Mouse (Mus musculus): ENCODE data around the gene Tnrc18. TPM values are rescaled to one million over a fixed set of nuclear protein-coding genes. Genes with fewer than 3 reads are reported as not detected.
A peak's percentile ranks its signal among the peaks of the same experiment; 100 is the strongest.

The Tnrc18 gene
- total and polyA plus RNA-seq, 2 experiments from 2014 or later, result 19.9 to 137 TPM

GRCm38 (mm10) chr5:142792594-142792993 is 24.9 kb downstream of the Tnrc18 start:
- 92% methylated on average over 4 of the region's 4 CpGs for WGBS
- H3K36me3 ChIP-seq (ENCODE audit: insufficient read depth, low read length), result peaks cover 22% of the 10 kb centered on the region

GRCm38 (mm10) chr5:142788279-142788678 is 29.2 kb downstream of the Tnrc18 start:
- no peak for TF ChIP-seq CTCF (IDR thresholded peaks at IDR 0.05; ENCODE audit: low read depth)
- no peaks in the 10 kb centered on the region for H3K4me1 ChIP-seq (ENCODE audit: insufficient read depth, low read length)
- WGBS, result 90% methylated on average over 20 of the region's 23 CpGs

More at GRCm38 (mm10) chr5:142792594-142792993, 24.9 kb downstream of the Tnrc18 start:
- no peak for ATAC-seq
- Histone ChIP-seq H3K9me3 (ENCODE audit: low read length) (no peaks in the 10 kb centered on the region), H3K9ac (replicated peaks; ENCODE audit: low read length) (no peak overlapping the region), H3K4me2 (ENCODE audit: low read depth, low read length) (no peak overlapping the region), H3K4me3 (ENCODE audit: low read length) (no peak overlapping the region), H3K4me1 (ENCODE audit: insufficient read depth, low read length) (no peaks in the 10 kb centered on the region), H3K27ac (no peak overlapping the region), H3K27me3 (ENCODE audit: insufficient read depth, low read length) (no peaks in the 10 kb centered on the region)
- no peak for DNase-seq (ENCODE audit: low spot score)
- TF ChIP-seq CTCF (IDR thresholded peaks at IDR 0.05; ENCODE audit: low read depth), result no peak

GRCm38 (mm10) chr5:142787304-142787905 is 30.1 kb downstream of the Tnrc18 start:
- Histone ChIP-seq H3K36me3 (ENCODE audit: insufficient read depth, low read length) (peaks cover 33% of the 10 kb centered on the region), H3K27ac (no peak overlapping the region), H3K4me1 (ENCODE audit: insufficient read depth, low read length) (no peaks in the 10 kb centered on the region), H3K9me3 (ENCODE audit: low read length) (no peaks in the 10 kb centered on the region), H3K4me3 (ENCODE audit: low read length) (no peak overlapping the region), H3K27me3 (ENCODE audit: insufficient read depth, low read length) (no peaks in the 10 kb centered on the region), H3K4me2 (ENCODE audit: low read depth, low read length) (no peak overlapping the region), H3K9ac (replicated peaks; ENCODE audit: low read length) (no peak overlapping the region)
- 77% methylated on average over 36 of the region's 37 CpGs for WGBS
- peak; percentile 41 for TF ChIP-seq CTCF (IDR thresholded peaks at IDR 0.05; ENCODE audit: low read depth)
- no peak for ATAC-seq
- no peak for DNase-seq (ENCODE audit: low spot score)

More at GRCm38 (mm10) chr5:142788279-142788678, 29.2 kb downstream of the Tnrc18 start:
- no peak overlapping the region for H3K4me2 ChIP-seq (ENCODE audit: low read depth, low read length)
- ATAC-seq (no peak), DNase-seq (ENCODE audit: low spot score) (no peak)
- no peaks in the 10 kb centered on the region for H3K9me3 ChIP-seq (ENCODE audit: low read length)
- peaks cover 33% of the 10 kb centered on the region for H3K36me3 ChIP-seq (ENCODE audit: insufficient read depth, low read length)
- H3K27me3 ChIP-seq (ENCODE audit: insufficient read depth, low read length), result no peaks in the 10 kb centered on the region
- H3K4me3 ChIP-seq (ENCODE audit: low read length), result no peak overlapping the region
- no peak overlapping the region for H3K27ac ChIP-seq
- no peak overlapping the region for H3K9ac ChIP-seq (replicated peaks; ENCODE audit: low read length)

GRCm38 (mm10) chr5:142786709-142787108 is 30.8 kb downstream of the Tnrc18 start:
- no peak for DNase-seq (ENCODE audit: low spot score)
- Histone ChIP-seq H3K36me3 (ENCODE audit: insufficient read depth, low read length) (peaks cover 33% of the 10 kb centered on the region), H3K4me2 (ENCODE audit: low read depth, low read length) (no peak overlapping the region), H3K4me1 (ENCODE audit: insufficient read depth, low read length) (no peaks in the 10 kb centered on the region), H3K27ac (no peak overlapping the region), H3K27me3 (ENCODE audit: insufficient read depth, low read length) (no peaks in the 10 kb centered on the region), H3K4me3 (ENCODE audit: low read length) (no peak overlapping the region), H3K9ac (replicated peaks; ENCODE audit: low read length) (no peak overlapping the region), H3K9me3 (ENCODE audit: low read length) (no peaks in the 10 kb centered on the region)
- ATAC-seq, result no peak
- no peak for TF ChIP-seq CTCF (IDR thresholded peaks at IDR 0.05; ENCODE audit: low read depth)
- WGBS, result 90% methylated on average over 5 of the region's 5 CpGs

GRCm38 (mm10) chr5:142786215-142786614 is 31.2 kb downstream of the Tnrc18 start:
- no peaks in the 10 kb centered on the region for H3K9me3 ChIP-seq (ENCODE audit: low read length)
- 93% methylated on average over 3 of the region's 3 CpGs for WGBS
- no peak overlapping the region for H3K27ac ChIP-seq
- ATAC-seq (no peak), DNase-seq (ENCODE audit: low spot score) (no peak)
- H3K4me2 ChIP-seq (ENCODE audit: low read depth, low read length), result no peak overlapping the region
- TF ChIP-seq CTCF (IDR thresholded peaks at IDR 0.05; ENCODE audit: low read depth), result no peak
- H3K27me3 ChIP-seq (ENCODE audit: insufficient read depth, low read length), result no peaks in the 10 kb centered on the region
- H3K9ac ChIP-seq (replicated peaks; ENCODE audit: low read length), result no peak overlapping the region
- H3K4me1 ChIP-seq (ENCODE audit: insufficient read depth, low read length), result peaks cover 2% of the 10 kb centered on the region
- H3K36me3 ChIP-seq (ENCODE audit: insufficient read depth, low read length), result peaks cover 33% of the 10 kb centered on the region
- H3K4me3 ChIP-seq (ENCODE audit: low read length), result no peak overlapping the region

- no peak overlapping the region for H3K4me3 ChIP-seq (ENCODE audit: low read length)
- H3K9me3 ChIP-seq (ENCODE audit: low read length), result no peaks in the 10 kb centered on the region
- 52% methylated on average over 7 of the region's 7 CpGs for whole genome bisulfite sequencing
- ATAC-seq (no peak), DNase-seq (ENCODE audit: low spot score) (no peak)
- no peak for TF ChIP-seq CTCF (IDR thresholded peaks at IDR 0.05; ENCODE audit: low read depth)
- H3K27me3 ChIP-seq (ENCODE audit: insufficient read depth, low read length), result no peaks in the 10 kb centered on the region
- no peak overlapping the region for H3K9ac ChIP-seq (replicated peaks; ENCODE audit: low read length)
- peaks cover 14% of the 10 kb centered on the region for H3K4me1 ChIP-seq (ENCODE audit: insufficient read depth, low read length)
- peaks cover 17% of the 10 kb centered on the region for H3K36me3 ChIP-seq (ENCODE audit: insufficient read depth, low read length)
- no peak overlapping the region for H3K4me2 ChIP-seq (ENCODE audit: low read depth, low read length)
- H3K27ac ChIP-seq, result no peak overlapping the region
These were observed 34.3 kb downstream of the Tnrc18 start for GRCm38 (mm10) chr5:142783142-142783540.

GRCm38 (mm10) chr5:142782459-142783141 is 34.9 kb downstream of the Tnrc18 start:
- H3K27ac ChIP-seq, result no peak overlapping the region
- no peak overlapping the region for H3K4me3 ChIP-seq (ENCODE audit: low read length)
- WGBS, result 87% methylated on average over 8 of the region's 8 CpGs
- no peak for TF ChIP-seq CTCF (IDR thresholded peaks at IDR 0.05; ENCODE audit: low read depth)
- no peaks in the 10 kb centered on the region for H3K9me3 ChIP-seq (ENCODE audit: low read length)
- DNase-seq (ENCODE audit: low spot score), result no peak
- H3K27me3 ChIP-seq (ENCODE audit: insufficient read depth, low read length), result no peaks in the 10 kb centered on the region
- peaks cover 11% of the 10 kb centered on the region for H3K36me3 ChIP-seq (ENCODE audit: insufficient read depth, low read length)
- H3K4me2 ChIP-seq (ENCODE audit: low read depth, low read length), result no peak overlapping the region
- H3K4me1 ChIP-seq (ENCODE audit: insufficient read depth, low read length), result peaks cover 18% of the 10 kb centered on the region
- no peak for ATAC-seq
- no peak overlapping the region for H3K9ac ChIP-seq (replicated peaks; ENCODE audit: low read length)

Data from hindbrain, postnatal 0 days (tissue).